Mouse (Mus musculus) small intestine, adult 2 months (tissue): Measurements from ENCODE around the gene Cyp2d11.
"Not testable (repeated sequence)": the region's sequence is repeated elsewhere in the genome, so short reads cannot be mapped to it uniquely, and the experiment has no call there.

Experiments
- CTCF ChIP-seq: fragments of 200-500 bp; IDR thresholded peaks from 2 replicates; pipeline ENCODE4 v1.5.1; 2012; ENCODE audit warnings: low read depth, mild to moderate bottlenecking, control low read depth, inconsistent platforms, low read length, moderate library complexity, mixed read lengths; ENCODE audit not compliant: insufficient replicate concordance, insufficient read length; ENCODE audit errors: extremely low read depth
- POLR2A ChIP-seq: fragments of 200-500 bp; IDR thresholded peaks from 2 replicates; pipeline ENCODE4 v1.6.1; 2012; ENCODE audit warnings: low read depth, mild to moderate bottlenecking, control low read depth, inconsistent platforms, low read length, moderate library complexity

DNA sequence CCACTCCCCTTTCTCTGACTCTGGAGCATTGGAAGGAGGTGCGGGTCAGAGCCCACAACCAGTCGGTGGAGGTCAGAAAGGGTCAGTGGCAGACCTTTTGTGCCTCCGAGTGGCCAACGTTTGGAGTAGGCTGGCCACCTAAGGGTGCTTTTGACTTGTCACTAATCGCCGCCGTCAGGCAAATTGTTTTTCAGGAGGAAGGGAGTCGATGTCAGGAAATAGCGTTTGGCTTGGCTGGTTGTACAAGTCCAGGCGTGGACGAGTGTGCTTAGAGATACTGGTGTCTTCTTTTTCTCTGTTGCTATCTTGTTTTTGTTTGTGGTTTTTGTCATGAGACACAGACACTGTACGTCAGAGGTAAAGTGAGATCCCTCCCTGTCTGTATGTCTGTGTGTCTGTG lies 30.0 kb downstream of the Cyp2d11 start:
- TF ChIP-seq POLR2A, CTCF: not testable (repeated sequence)
